Mouse (Mus musculus) adrenal gland, postnatal 0 days (tissue): ENCODE data around the gene Tcl1b3. TPM values are rescaled to one million over a fixed set of nuclear protein-coding genes. Genes with fewer than 3 reads are reported as not detected.

Experiments used
- polyA plus RNA-seq: library from polyadenylated mRNA; unstranded; fragments of >200 nt; fragmentation: Nextera tagmentation; extraction: Ambion mirVana; gene quantifications from 2 replicates; pipeline ENCODE4 v1.2.1, GENCODE M21; 2015

Gene Tcl1b3
- not detected in 2 replicates for polyA plus RNA-seq

GRCm38 (mm10) chr12:105190743-105191142 is at the start of gene Tcl1b3:
Tcl1b3 (plus strand) TSS chr12:105191043.

GRCm38 (mm10) chr12:105145714-105146113 is 45.1 kb upstream of the Tcl1b3 start, which contains the start of gene Tcl1b2:
Tcl1b2 (plus strand) TSS chr12:105146014.

GRCm38 (mm10) chr12:105159390-105159789 is 31.5 kb upstream of the Tcl1b3 start, which contains the start of gene Tcl1b1:
Tcl1b1 (plus strand) TSS chr12:105159690.

GRCm38 (mm10) chr12:105176044-105176443 is 14.8 kb upstream of the Tcl1b3 start, which contains the start of gene Tcl1b5:
Tcl1b5 (plus strand) TSS chr12:105176344.

GRCm38 (mm10) chr12:105201657-105202056 is 10.8 kb downstream of the Tcl1b3 start, which contains the start of gene Tcl1b4:
Tcl1b4 (plus strand) TSS chr12:105201957.

GRCm38 (mm10) chr12:105222601-105223319 is 31.9 kb downstream of the Tcl1b3 start, which contains the start of gene Tcl1:
Tcl1 (minus strand) TSS chr12:105222793.

Other genes with a start within 250 kb of the Tcl1b3 start
- 1.8 and 2.7 TPM in 2 replicates for gene Syne3, start 181.2 kb upstream of the Tcl1b3 start, polyA plus RNA-seq
- gene Glrx5, start 158.4 kb upstream of the Tcl1b3 start, polyA plus RNA-seq, result 225 and 338 TPM in 2 replicates
- not detected in 2 replicates for gene Tcl1b2, start 45.0 kb upstream of the Tcl1b3 start, polyA plus RNA-seq
- gene Tcl1b1, start 31.4 kb upstream of the Tcl1b3 start, polyA plus RNA-seq, result not detected in 2 replicates
- not detected in 2 replicates for gene Tcl1b5, start 14.7 kb upstream of the Tcl1b3 start, polyA plus RNA-seq
- gene Tcl1b4, start 10.9 kb downstream of the Tcl1b3 start, polyA plus RNA-seq, result not detected in 2 replicates
- gene Tcl1, start 31.8 kb downstream of the Tcl1b3 start, polyA plus RNA-seq, result not detected in 2 replicates
- gene Tunar, start 142.8 kb downstream of the Tcl1b3 start, polyA plus RNA-seq, result 0.25 and 0.43 TPM in 2 replicates